Mouse (Mus musculus): Measurements from ENCODE around the gene Repin1. TPM values are rescaled to one million over a fixed set of nuclear protein-coding genes. Genes with fewer than 3 reads are reported as not detected.

Gene Repin1
- total RNA-seq, 2 experiments from 2014 or later, result 43.6 to 47.5 TPM

GRCm38 (mm10) chr6:48626984-48627383 is 33.3 kb downstream of the Repin1 start:
- peak; percentile 56 to 70 for DNase-seq

- no peak for DNase-seq
Measured at GRCm38 (mm10) chr6:48627511-48627924, 33.8 kb downstream of the Repin1 start.

- DNase-seq, result no peak
Measured at GRCm38 (mm10) chr6:48628377-48628776, 34.7 kb downstream of the Repin1 start.

GRCm38 (mm10) chr6:48628808-48629660 is 35.4 kb downstream of the Repin1 start:
- peak; percentile 64 to 67 for DNase-seq

GRCm38 (mm10) chr6:48629661-48630034 is 36.0 kb downstream of the Repin1 start:
- no peak for DNase-seq

GRCm38 (mm10) chr6:48630831-48631230 is 37.1 kb downstream of the Repin1 start:
- DNase-seq, result no peak

GRCm38 (mm10) chr6:48635105-48635504 is 41.4 kb downstream of the Repin1 start:
- no peak for DNase-seq

- no peak for DNase-seq
Measured at GRCm38 (mm10) chr6:48636515-48636914, 42.8 kb downstream of the Repin1 start.

- DNase-seq, result no peak
Measured at GRCm38 (mm10) chr6:48637811-48638500, 44.3 kb downstream of the Repin1 start.

- DNase-seq, result no peak
Measured at GRCm38 (mm10) chr6:48638553-48638952, 44.9 kb downstream of the Repin1 start.

GRCm38 (mm10) chr6:48641391-48641790 is 47.7 kb downstream of the Repin1 start:
- DNase-seq, result no peak

GRCm38 (mm10) chr6:48642764-48643292 is 49.1 kb downstream of the Repin1 start:
- no peak for DNase-seq

GRCm38 (mm10) chr6:48645660-48646308 is 52.1 kb downstream of the Repin1 start:
- DNase-seq, result peak; percentile 42 to 56

GRCm38 (mm10) chr6:48646309-48646690 is 52.6 kb downstream of the Repin1 start:
- no peak for DNase-seq

GRCm38 (mm10) chr6:48646995-48647394 is 53.3 kb downstream of the Repin1 start, which contains the start of gene Gimap8:
TSS of gene Gimap8 (plus strand) at chr6:48647234.
- DNase-seq, result no peak

GRCm38 (mm10) chr6:48647611-48648010 is 53.9 kb downstream of the Repin1 start:
- no peak for DNase-seq

Other genes starting within 250 kb of the Repin1 start
- gene Krba1, start 198.3 kb upstream of the Repin1 start, total RNA-seq (2021), result 10 to 100 TPM; 35.1 to 47.4 TPM
- 10 to 100 TPM; 21.4 to 22.8 TPM for gene Zfp467, start 148.1 kb upstream of the Repin1 start, total RNA-seq (2021)
- 1 to 10 TPM; 1.4 to 2.8 TPM for gene Sspo, start 145.7 kb upstream of the Repin1 start, total RNA-seq (2021)
- gene Atp6v0e2, start 56.3 kb upstream of the Repin1 start, total RNA-seq (2021), result 100 to 1,000 TPM; 424 to 471 TPM
- gene Lrrc61, start 39.1 kb upstream of the Repin1 start, total RNA-seq (2021), result 10 to 100 TPM; 29.4 to 35.0 TPM
- gene Rarres2, start 21.1 kb upstream of the Repin1 start, total RNA-seq (2021), result 10 to 100 TPM; 12.0 to 13.5 TPM
- gene Gm45021, start 4.3 kb upstream of the Repin1 start, total RNA-seq (2021), result not detected
- gene Gm44965, start 58 bp downstream of the Repin1 start, total RNA-seq (2021), result not detected
- 1 to 10 TPM; 6.3 to 7.7 TPM for gene Zfp775, start 8.2 kb downstream of the Repin1 start, total RNA-seq (2021)
- gene AI854703, start 32.9 kb downstream of the Repin1 start, total RNA-seq (2021), result 10 to 100 TPM; 13.4 to 14.5 TPM
- gene Gimap8, start 53.4 kb downstream of the Repin1 start, total RNA-seq (2021), result 1 to 10 TPM in 1 of 2 experiments, under 1 TPM in 1; 0.52 to 1.1 TPM
- gene Gimap9, start 82.2 kb downstream of the Repin1 start, total RNA-seq (2021), result under 1 TPM; 0.28 to 0.57 TPM
- under 1 TPM; 0.17 to 0.33 TPM for gene Gimap4, start 90.7 kb downstream of the Repin1 start, total RNA-seq (2021)
- 1 to 10 TPM; 5.7 to 7.3 TPM for gene Gimap6, start 114.3 kb downstream of the Repin1 start, total RNA-seq (2021)
- gene Gm28053, start 124.7 kb downstream of the Repin1 start, total RNA-seq (2021), result not detected
- gene Gimap7, start 124.7 kb downstream of the Repin1 start, total RNA-seq (2021), result not detected
- 1 to 10 TPM; 2.4 to 2.5 TPM for gene Gimap1, start 145.2 kb downstream of the Repin1 start, total RNA-seq (2021)
- gene Gimap5, start 152.3 kb downstream of the Repin1 start, total RNA-seq (2021), result 1 to 10 TPM; 1.0 to 1.7 TPM
- gene Gimap3, start 177.0 kb downstream of the Repin1 start, total RNA-seq (2021), result not detected
- 10 to 100 TPM; 24.3 to 24.9 TPM for gene Tmem176a, start 247.0 kb downstream of the Repin1 start, total RNA-seq (2021)
- 10 to 100 TPM; 50.4 to 51.6 TPM for gene Tmem176b, start 247.6 kb downstream of the Repin1 start, total RNA-seq (2021)

Data from layer of hippocampus, postnatal 36 days (tissue).